Mouse (Mus musculus): ENCODE data around the gene Vac14.

DNA sequence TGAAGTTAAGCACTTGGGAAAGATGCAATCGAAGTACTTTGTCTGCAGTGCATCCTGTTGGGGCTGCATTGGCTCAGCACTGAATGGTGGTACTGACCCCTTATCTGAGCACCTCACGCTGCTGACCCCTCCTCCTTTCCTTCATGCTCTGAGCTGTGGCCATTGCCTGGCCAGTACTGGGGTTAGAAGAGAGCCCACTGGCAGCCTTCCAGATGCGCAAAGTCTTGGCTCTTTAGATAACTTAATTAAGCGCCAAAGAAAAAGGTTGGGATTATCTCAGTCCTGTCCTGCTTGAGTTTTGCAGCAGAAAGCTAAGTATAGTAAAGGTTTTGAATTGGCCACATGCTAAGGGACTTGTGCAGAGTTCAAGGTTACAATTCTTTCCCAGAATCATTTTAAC, 26.0 kb downstream of the Vac14 start:
- no peak for TF ChIP-seq CTCF (IDR thresholded peaks at IDR 0.05; ENCODE audit: extremely low read depth, insufficient read depth, insufficient read length, insufficient replicate concordance)
- TF ChIP-seq POLR2A (IDR thresholded peaks at IDR 0.05; ENCODE audit: low read depth, low read length): no peak
